Mouse (Mus musculus) kidney, adult 2 months (tissue): ENCODE results near the gene Psmb7.

Experiments used
- CTCF ChIP-seq: fragments of 200-500 bp; conservative IDR thresholded peaks from 2 replicates; pipeline ENCODE4 v1.5.1; 2011; ENCODE audit warnings: low read depth, mild to moderate bottlenecking, control low read depth, low read length, moderate library complexity, mixed read lengths; ENCODE audit not compliant: insufficient read depth, insufficient read length
- POLR2A ChIP-seq: fragments of 200-500 bp; IDR thresholded peaks from one replicate; pipeline ENCODE4 v1.6.1; 2011; ENCODE audit warnings: low read depth, low read length, control low read depth

GRCm38 (mm10) chr2:38584514-38585378 is 59.1 kb downstream of the Psmb7 start:
- TF ChIP-seq CTCF (no peak), POLR2A (no peak)
